Mouse (Mus musculus) urinary bladder, postnatal 36 days (tissue): ENCODE results near the gene Perp.

Experiments
- DNase-seq, 2 experiments: peaks; one replicate each; pipeline ENCODE4 v3.0.0; 2022; ENCODE audit warnings: low spot score in 2 of 2, mixed read lengths in 1 of 2

The Perp gene

DNA sequence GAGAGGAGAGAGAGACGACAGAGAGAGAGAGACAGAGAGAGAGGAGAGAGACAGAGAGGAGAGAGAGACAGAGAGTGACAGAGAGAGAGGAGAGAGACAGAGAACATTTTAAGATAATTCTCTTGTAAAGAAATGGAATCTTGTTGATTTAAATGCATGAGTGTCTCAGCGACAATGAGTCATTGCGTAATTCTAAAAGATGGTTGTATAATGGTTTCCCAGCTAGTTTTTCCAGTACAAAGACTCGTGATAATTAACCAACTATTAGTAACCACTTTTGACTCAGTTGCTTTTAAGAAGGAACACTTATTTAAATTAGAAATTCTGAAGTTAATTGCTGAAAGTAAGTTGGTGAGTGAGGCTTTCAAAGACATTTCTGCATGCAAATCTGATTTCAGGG lies 16.6 kb downstream of the Perp start:
- no peak for DNase-seq

DNA sequence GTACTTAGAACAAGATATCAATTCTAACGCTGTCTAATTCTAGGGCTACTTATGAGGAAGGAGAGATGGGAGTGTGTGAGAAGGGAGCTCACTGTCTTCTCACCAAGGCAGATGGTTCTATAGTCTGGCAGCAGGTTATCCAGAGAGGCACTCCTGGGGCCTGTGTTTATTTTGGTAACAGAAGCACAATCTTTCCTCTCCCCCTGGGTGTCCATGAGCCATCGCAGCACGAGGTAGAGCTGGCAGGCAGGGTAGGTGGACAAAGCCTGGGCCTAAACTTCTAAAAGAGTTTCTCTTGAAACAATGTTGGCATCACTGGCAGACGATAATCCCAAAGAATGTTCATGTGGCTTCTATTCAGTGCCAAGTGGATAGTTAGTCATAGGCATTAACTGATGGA lies 18.5 kb downstream of the Perp start:
- no peak for DNase-seq

DNA sequence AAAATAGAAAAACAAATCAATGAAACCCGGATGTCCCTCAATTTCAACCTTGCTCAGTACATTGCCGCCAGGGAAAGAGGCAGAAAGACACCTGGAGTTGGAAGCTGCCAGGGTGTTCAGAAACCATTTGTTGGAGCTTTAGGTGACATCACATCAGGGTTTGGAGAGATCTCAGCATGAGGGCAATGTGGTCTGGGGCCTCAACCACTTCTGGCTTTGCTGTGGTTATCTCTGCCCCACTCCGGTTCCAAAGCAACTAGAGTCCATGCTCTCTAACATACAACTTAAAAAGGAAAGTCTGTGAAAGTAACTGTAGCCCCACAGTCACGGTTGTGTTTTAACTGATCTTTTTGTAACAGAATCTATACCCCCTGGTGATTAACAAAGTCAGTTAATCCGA lies 19.9 kb downstream of the Perp start:
- no peak for DNase-seq

DNA sequence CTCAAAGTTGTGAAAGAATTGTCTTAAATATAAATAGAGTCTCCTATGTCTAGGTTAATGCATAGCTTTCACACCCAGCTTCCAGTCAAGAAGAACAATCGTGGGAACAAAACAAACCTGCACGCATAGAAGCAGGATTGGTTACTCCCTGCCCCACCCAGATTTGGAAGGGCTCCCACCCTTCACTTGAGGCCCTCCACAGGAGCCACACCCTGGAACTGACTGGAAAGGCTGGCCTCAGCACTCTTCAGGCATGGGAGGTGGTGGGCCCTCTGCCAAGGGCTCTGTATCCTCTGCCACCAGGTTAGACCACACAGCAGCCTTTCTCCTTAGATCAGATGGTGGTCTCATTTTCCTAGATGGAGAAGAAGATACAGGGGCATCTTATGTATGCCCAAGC lies 26.2 kb downstream of the Perp start:
- no peak for DNase-seq

DNA sequence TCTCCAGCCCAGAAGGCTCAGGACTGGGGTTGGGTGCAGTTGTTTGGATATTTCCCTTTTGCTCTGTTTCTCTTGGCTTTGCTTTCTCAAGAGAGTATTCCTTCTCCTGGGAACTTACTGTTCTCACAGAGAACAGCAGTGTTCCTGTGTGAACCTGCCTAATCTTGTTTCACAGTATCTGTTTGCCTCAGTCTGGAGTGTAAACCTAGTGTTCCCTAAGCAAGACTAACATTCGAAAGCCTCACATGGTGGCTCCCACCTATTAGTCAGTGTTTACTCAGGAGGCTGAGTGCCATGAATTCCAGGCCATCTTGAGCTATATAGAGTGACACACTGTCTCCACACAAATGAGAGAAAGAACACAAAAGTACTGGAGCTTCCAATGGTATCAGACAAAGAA lies 31.4 kb downstream of the Perp start:
- DNase-seq: peak; percentile 15 to 23

DNA sequence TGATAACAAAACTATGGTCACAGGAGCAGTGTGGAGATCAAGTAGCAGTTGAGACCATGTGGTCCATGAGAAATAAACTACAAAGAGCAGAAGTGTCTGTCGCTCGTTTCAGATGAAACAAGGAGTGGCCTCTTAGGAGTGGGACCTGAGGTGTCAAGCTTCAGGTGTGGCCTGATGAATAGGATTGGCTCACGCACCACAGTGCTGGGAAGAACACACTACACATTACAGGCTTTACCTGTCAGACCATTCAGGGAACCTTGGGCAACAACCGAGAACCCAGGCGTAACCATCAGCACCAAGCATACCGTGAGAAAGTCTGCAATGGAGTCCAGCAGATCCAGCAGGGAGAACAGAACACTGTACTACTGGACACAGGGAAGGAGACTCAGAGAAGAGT lies 33.3 kb downstream of the Perp start:
- no peak for DNase-seq

DNA sequence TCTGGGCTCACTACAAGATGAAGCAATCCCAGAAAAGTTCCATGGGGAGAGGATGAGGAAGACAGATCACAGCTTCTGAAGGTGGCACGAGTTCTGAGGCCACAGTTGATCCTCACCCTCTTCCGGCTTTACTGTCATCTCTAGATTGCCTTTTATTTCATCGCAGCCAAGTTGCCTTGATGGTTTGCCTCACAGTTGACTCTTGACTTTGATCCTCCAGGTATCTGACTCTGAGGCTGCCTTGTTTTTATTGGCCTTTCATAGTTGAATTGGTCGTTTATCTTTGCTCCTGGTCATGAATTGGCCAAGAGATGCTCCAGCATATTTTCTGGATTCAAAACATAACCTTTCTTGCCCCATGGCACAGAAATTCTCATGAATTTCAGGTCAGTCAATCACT lies 34.3 kb downstream of the Perp start:
- no peak for DNase-seq

DNA sequence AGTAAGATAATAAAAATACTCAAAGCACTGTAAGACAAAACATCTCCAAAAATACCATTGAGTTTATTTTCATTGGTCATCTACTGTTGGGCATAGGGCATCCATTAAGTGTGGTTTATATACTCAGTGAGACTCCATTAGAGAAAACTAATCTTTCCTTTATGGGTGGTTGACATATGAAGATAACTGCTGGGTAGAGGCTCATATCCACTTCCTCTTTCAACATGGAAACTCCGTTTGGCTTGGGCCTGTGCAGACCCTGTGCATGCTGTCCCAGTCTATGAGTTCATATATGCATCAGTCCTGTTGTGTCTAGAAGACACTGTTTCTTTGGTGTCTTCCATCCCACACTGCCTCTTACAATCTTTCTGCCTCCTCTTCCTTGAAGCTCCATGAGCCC lies 34.9 kb downstream of the Perp start:
- DNase-seq: no peak

DNA sequence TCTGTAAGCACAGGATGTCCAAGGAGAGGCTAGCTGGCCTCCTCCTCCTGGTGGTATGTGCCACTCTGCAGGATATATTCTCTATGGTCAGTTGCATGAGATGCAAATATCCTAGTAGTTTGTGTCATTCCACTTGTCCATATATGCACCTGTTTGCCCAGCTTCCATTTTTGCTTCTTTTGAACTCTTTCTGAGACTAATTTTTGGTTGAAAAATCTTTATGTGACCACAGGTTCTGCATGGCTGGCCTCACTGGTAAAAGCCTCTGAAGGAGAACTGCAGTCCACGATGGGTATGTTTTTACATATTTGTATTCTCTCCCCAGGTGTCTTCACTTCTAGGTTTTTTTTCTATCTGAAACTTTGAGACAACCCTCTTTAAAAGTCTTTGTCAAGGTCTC lies 37.4 kb downstream of the Perp start:
- DNase-seq: no peak

DNA sequence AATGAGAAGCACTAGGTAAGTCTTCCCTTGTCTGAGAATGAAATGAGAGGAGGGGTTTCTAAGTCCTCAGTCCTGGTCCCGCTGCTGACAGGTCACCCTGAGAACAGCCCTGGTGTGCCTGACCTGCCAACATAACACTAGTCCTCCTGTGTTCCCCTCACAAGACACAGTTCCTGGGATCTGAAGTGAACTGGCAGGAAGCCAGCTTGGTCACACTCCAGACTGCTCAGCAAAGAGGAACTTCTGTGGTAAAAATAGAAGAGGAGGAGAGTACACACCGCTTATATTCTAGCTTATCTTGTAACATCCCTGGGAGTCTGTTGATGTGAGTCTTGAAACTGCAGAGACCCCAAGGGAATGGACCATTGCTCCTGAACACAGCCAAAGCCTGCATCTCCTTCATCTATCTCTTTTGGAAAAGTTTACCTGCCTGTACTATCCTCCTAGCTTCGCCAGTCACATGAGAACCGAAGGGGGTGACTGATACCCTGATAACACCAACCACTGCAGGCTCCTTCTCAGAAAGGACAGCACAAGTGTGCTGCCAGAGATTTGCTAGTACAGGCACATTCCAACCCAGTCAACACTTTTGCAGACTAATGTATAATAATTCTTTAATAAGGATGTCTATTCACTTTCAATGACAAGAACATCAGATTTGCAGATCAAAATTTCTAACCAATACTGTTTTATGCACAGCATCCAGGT lies 42.3 kb downstream of the Perp start:
- no peak for DNase-seq

DNA sequence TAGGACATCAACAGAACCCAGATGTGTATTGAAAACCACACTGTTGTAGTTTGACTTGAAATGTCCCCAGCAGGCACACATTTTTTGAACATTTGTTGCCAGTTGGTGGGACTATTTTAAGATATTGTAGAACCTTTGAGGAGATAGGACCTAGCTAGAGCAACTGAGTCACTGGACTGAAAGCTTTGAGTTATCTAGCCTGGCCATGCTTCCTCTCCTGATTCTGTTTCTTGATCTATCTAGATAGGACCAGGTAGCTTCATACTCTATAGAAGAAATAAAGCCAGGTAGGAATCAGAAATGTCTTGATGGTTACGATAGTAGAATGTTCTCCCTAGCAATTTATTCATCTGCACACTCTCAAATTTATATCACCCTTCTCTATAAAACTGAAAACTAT lies 43.9 kb downstream of the Perp start:
- no peak for DNase-seq

DNA sequence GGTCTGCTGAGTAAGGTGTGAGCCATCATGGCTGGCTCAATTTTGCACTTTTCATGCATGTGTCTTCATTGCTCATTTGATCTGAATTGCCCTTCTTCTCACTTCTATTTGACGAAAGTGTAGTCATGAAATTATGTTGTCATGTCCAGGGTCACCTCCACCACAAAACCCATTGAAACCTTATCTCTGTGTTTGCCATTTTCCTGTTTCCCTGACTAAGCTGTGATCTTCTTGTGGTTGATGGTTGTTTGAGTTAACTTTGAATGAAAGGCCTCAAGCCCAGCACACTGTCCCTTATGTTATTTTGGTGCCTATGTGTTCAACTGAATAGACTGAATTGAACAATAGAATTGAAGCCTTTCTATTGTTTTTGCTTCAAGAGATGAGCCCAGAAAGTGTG lies 44.4 kb downstream of the Perp start:
- no peak for DNase-seq

DNA sequence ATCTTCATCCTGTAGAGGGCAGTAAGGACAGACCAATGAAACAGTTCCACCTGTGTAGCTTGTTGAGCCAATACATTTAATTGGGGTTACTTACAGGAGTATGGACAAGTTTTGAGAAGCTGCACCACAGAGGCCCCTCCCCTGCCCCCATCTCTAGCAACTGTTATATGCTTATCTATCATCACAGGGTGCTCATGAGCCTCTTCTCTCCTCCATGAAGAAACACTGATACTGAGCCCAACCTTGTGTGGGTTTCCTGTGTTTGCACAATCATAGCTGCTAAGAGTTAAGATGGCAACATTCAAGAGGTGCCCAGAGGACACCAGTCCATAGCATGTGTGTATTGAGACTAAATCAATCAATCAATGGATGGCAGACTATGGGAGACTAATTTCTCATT lies 46.3 kb downstream of the Perp start:
- no peak for DNase-seq

DNA sequence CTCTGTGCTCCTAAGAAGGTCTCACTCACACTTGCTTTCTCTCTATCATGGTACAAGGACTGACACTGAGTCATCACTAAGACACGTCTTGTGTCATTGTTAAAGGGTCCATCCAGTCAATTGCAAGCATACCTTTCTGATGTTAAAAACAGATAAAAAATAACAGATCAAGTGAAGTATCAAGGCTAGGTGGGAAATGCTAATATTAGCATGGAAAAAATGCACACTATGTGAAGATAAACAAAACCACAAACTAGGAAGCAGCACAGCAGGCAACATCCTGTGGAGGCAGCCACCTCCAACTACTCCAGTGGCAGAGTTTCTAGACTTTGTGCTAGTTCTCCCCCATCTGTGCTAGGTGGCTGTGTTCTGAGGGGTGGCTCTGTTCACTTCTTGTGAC lies 47.3 kb downstream of the Perp start:
- DNase-seq: no peak

DNA sequence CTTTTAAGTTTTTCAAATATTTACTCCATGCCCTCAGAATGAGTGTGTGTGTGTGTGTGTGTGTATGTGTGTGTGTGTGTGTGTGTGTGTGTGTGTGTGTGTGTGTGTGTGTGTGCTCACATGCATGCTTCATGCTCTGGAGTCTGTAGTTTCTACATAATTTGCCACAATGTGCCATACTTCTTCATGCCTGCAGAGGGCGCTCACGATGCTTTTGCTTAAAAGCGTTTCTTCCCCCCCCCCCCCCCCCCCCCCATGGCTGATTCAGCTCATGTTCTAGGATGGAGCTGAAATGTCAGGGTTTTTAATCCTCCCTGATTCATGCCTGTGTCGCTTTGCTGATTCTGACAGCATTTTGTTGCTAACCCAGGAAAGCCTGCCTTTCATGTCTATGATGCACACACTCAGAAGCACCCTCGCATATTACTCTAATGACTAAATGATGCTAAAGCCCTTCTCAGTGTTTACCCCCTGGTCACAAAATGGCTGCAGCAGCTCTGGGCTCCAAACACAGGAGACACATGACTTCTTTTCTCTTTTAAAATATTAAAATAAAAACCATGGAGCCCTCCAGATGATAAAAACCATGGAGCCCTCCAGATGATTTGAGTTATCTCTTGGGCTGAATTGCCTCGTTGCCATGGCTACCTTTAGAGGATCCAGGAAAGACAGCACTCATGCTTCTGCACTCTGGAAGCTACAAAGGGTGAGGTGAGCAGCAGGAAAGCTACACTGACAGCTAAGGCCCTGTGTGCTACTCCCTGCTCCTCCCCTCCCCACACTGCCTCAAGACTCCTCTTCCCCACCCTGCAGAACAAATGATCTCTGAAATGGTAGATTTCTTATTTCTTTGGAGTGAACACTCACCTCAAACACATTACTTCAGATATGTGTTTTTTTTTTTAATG lies 49.7 kb downstream of the Perp start:
- DNase-seq: no peak

DNA sequence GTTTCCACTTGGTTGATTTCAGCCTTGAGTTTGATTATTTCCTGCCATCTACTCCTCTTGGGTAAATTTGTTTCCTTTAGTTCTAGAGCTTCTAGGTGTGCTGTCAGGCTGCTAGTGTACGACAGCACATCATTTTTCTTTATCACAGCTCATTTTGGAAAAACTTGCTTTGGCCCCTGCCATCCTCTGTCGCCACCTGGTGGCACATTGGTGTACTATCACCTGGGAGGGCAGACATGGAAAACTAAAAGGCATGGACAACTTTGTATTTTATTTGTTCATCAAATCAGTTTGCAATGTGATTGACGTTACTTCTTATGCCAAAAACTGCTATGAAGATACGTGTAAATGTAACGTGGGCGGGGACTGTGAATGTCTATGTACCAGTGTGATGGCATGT lies 59.3 kb downstream of the Perp start:
- DNase-seq: peak; percentile 19 to 42
